Mouse (Mus musculus): ENCODE measurements at regions not wholly inside any gene's neighbourhood (a gene's known extent, or its start where the extent isn't known, plus 50 kb on each side); places are given as distances from the start of the nearest gene placed in this dataset.

- H3K9me3 ChIP-seq (replicated peaks; ENCODE audit: control insufficient read depth, low read length), result no peaks in the 10 kb centered on the region
- ATAC-seq (replicated peaks; ENCODE audit: insufficient number of reproducible peaks, low FRiP score, low TSS enrichment, low read depth) (no peak), DNase-seq (ENCODE audit: low spot score) (no peak)
- H3K36me3 ChIP-seq (replicated peaks; ENCODE audit: control insufficient read depth, insufficient read depth, low read depth, low read length), result no peaks in the 10 kb centered on the region
- no peak overlapping the region for H3K4me3 ChIP-seq (ENCODE audit: low read depth, low read length)
- H3K4me1 ChIP-seq (ENCODE audit: control insufficient read depth, insufficient read depth, low read length), result no peaks in the 10 kb centered on the region
- H3K27me3 ChIP-seq (ENCODE audit: control insufficient read depth, insufficient read depth, low read length), result no peaks in the 10 kb centered on the region
- WGBS, result 78% methylated on average over 3 of the region's 3 CpGs
- H3K27ac ChIP-seq (replicated peaks; ENCODE audit: low read depth, low read length), result no peak overlapping the region
- no peak overlapping the region for H3K4me2 ChIP-seq (ENCODE audit: low read depth, low read length)
- no peak overlapping the region for H3K9ac ChIP-seq (replicated peaks; ENCODE audit: low read length)
These were observed 91.1 kb downstream of the Psmg1 start for GRCm38 (mm10) chr16:95899672-95900071.

- Histone ChIP-seq H3K36me3 (replicated peaks; ENCODE audit: control insufficient read depth, insufficient read depth, low read depth, low read length) (no peaks in the 10 kb centered on the region), H3K4me1 (ENCODE audit: control insufficient read depth, insufficient read depth, low read length) (no peaks in the 10 kb centered on the region), H3K4me3 (ENCODE audit: low read depth, low read length) (no peak overlapping the region), H3K9ac (replicated peaks; ENCODE audit: low read length) (no peak overlapping the region), H3K27ac (replicated peaks; ENCODE audit: low read depth, low read length) (no peak overlapping the region), H3K27me3 (ENCODE audit: control insufficient read depth, insufficient read depth, low read length) (no peaks in the 10 kb centered on the region), H3K9me3 (replicated peaks; ENCODE audit: control insufficient read depth, low read length) (no peaks in the 10 kb centered on the region), H3K4me2 (ENCODE audit: low read depth, low read length) (no peak overlapping the region)
- ATAC-seq (replicated peaks; ENCODE audit: insufficient number of reproducible peaks, low FRiP score, low TSS enrichment, low read depth) (no peak), DNase-seq (ENCODE audit: low spot score) (no peak)
- 83% methylated on average over 7 of the region's 7 CpGs for whole genome bisulfite sequencing
These were observed 92.9 kb downstream of the Psmg1 start for GRCm38 (mm10) chr16:95897843-95898242.

DNA sequence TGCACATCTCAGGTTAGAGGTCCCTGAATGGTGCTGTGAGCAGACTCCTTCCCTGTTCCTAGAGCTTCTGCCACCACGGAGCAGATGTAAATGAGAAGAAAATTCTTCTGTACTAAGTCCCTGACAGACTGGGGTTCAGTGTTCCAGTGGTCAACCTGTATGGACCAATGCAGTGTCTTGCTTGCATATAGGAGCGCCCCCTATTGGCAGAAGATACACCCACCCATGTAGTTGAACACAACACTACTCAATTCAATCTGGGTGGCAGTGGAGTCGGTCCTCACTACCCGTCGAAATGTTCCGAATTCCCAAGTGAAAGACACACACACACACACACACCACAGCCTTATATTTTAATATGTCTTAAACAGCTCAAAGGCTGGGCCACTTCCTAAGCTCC is 94.6 kb downstream of the Psmg1 start:
- no peak overlapping the region for H3K9ac ChIP-seq (replicated peaks; ENCODE audit: low read length)
- no peaks in the 10 kb centered on the region for H3K9me3 ChIP-seq (replicated peaks; ENCODE audit: control insufficient read depth, low read length)
- H3K27ac ChIP-seq (replicated peaks; ENCODE audit: low read depth, low read length), result no peak overlapping the region
- no peak overlapping the region for H3K4me3 ChIP-seq (ENCODE audit: low read depth, low read length)
- no peak overlapping the region for H3K4me2 ChIP-seq (ENCODE audit: low read depth, low read length)
- DNase-seq (ENCODE audit: low spot score) (no peak), ATAC-seq (replicated peaks; ENCODE audit: insufficient number of reproducible peaks, low FRiP score, low TSS enrichment, low read depth) (no peak)
- H3K4me1 ChIP-seq (ENCODE audit: control insufficient read depth, insufficient read depth, low read length), result no peaks in the 10 kb centered on the region
- 78% methylated on average over 6 of the region's 6 CpGs for WGBS
- H3K27me3 ChIP-seq (ENCODE audit: control insufficient read depth, insufficient read depth, low read length), result no peaks in the 10 kb centered on the region
- H3K36me3 ChIP-seq (replicated peaks; ENCODE audit: control insufficient read depth, insufficient read depth, low read depth, low read length), result no peaks in the 10 kb centered on the region

- H3K9me3 ChIP-seq (replicated peaks; ENCODE audit: control insufficient read depth, low read length), result no peaks in the 10 kb centered on the region
- ATAC-seq (replicated peaks; ENCODE audit: insufficient number of reproducible peaks, low FRiP score, low TSS enrichment, low read depth) (no peak), DNase-seq (ENCODE audit: low spot score) (no peak)
- no peak overlapping the region for H3K27ac ChIP-seq (replicated peaks; ENCODE audit: low read depth, low read length)
- H3K4me2 ChIP-seq (ENCODE audit: low read depth, low read length), result no peak overlapping the region
- no peaks in the 10 kb centered on the region for H3K36me3 ChIP-seq (replicated peaks; ENCODE audit: control insufficient read depth, insufficient read depth, low read depth, low read length)
- H3K4me1 ChIP-seq (ENCODE audit: control insufficient read depth, insufficient read depth, low read length), result no peaks in the 10 kb centered on the region
- H3K4me3 ChIP-seq (ENCODE audit: low read depth, low read length), result no peak overlapping the region
- no peak overlapping the region for H3K9ac ChIP-seq (replicated peaks; ENCODE audit: low read length)
- WGBS, result 79% methylated on average over 6 of the region's 6 CpGs
- no peaks in the 10 kb centered on the region for H3K27me3 ChIP-seq (ENCODE audit: control insufficient read depth, insufficient read depth, low read length)
These were observed 97.0 kb downstream of the Psmg1 start for GRCm38 (mm10) chr16:95893534-95894290.

DNA sequence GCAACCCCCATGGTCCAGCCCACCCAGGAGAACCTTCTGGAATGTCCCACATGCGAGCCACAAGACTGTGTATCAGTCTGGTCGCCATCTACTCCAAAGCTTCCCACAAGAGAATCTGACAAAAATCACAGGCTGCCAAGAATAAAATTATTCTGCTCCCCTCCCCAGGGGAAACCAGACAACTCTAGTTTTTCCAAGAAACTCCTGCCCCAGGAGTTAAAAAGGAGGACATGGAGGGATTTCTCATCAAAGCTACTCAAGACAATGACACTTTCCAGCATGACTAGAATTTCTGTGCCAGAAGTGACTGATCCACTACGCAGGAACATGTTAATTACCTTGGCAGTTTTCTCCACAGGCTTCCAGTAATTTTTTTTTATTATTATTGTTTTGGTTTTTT is 98.4 kb downstream of the Psmg1 start:
- H3K9me3 ChIP-seq (replicated peaks; ENCODE audit: control insufficient read depth, low read length), result no peaks in the 10 kb centered on the region
- no peak overlapping the region for H3K4me2 ChIP-seq (ENCODE audit: low read depth, low read length)
- H3K4me3 ChIP-seq (ENCODE audit: low read depth, low read length), result no peak overlapping the region
- H3K4me1 ChIP-seq (ENCODE audit: control insufficient read depth, insufficient read depth, low read length), result no peaks in the 10 kb centered on the region
- H3K27ac ChIP-seq (replicated peaks; ENCODE audit: low read depth, low read length), result no peak overlapping the region
- 89% methylated on average over 3 of the region's 3 CpGs for WGBS
- H3K27me3 ChIP-seq (ENCODE audit: control insufficient read depth, insufficient read depth, low read length), result no peaks in the 10 kb centered on the region
- no peaks in the 10 kb centered on the region for H3K36me3 ChIP-seq (replicated peaks; ENCODE audit: control insufficient read depth, insufficient read depth, low read depth, low read length)
- H3K9ac ChIP-seq (replicated peaks; ENCODE audit: low read length), result no peak overlapping the region
- ATAC-seq (replicated peaks; ENCODE audit: insufficient number of reproducible peaks, low FRiP score, low TSS enrichment, low read depth) (no peak), DNase-seq (ENCODE audit: low spot score) (no peak)

DNA sequence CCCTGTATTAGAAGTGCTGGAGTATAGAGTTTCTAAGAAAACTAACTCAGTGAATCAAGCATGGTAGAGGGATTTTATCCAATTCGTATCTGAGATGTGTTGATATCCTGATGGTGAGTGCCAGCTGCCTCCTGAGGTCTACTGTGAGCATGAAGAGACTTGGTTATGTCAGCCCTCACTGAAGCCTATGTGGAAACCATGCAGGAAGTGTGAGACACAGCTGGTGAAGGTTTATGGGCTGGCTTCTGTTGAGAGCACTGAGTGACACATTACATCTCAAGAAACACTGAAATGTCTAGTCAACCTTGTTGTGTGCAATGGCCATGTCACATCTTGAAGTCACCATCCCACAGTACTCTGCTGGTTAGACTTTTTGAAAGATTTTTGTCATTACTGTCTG is 104.6 kb downstream of the Psmg1 start:
- no peak overlapping the region for H3K4me3 ChIP-seq (ENCODE audit: low read depth, low read length)
- H3K4me2 ChIP-seq (ENCODE audit: low read depth, low read length), result no peak overlapping the region
- H3K27ac ChIP-seq (replicated peaks; ENCODE audit: low read depth, low read length), result no peak overlapping the region
- ATAC-seq (replicated peaks; ENCODE audit: insufficient number of reproducible peaks, low FRiP score, low TSS enrichment, low read depth) (no peak), DNase-seq (ENCODE audit: low spot score) (no peak)
- H3K27me3 ChIP-seq (ENCODE audit: control insufficient read depth, insufficient read depth, low read length), result no peaks in the 10 kb centered on the region
- no peaks in the 10 kb centered on the region for H3K36me3 ChIP-seq (replicated peaks; ENCODE audit: control insufficient read depth, insufficient read depth, low read depth, low read length)
- no peaks in the 10 kb centered on the region for H3K4me1 ChIP-seq (ENCODE audit: control insufficient read depth, insufficient read depth, low read length)
- H3K9ac ChIP-seq (replicated peaks; ENCODE audit: low read length), result no peak overlapping the region
- WGBS, result 78% methylated on average over 1 of the region's 1 CpGs
- H3K9me3 ChIP-seq (replicated peaks; ENCODE audit: control insufficient read depth, low read length), result no peaks in the 10 kb centered on the region

DNA sequence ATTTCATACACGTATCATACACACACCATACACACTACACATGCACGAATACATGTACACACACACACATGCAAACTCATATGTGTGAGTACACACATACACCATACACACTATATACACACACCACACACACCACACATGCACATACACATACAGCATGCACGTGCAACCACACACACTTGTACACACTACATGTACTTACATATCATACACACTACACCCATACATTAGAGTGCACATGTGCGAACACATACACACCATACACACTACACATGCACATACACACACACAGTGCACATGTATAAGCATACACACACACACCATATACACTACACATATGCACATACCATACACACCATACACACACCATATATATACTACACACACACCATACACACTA is 117.5 kb downstream of the Psmg1 start:
- H3K4me2 ChIP-seq (ENCODE audit: low read depth, low read length), result no peak overlapping the region
- H3K4me3 ChIP-seq (ENCODE audit: low read depth, low read length), result no peak overlapping the region
- no peaks in the 10 kb centered on the region for H3K4me1 ChIP-seq (ENCODE audit: control insufficient read depth, insufficient read depth, low read length)
- 89% methylated on average over 4 of the region's 4 CpGs for WGBS
- no peak for DNase-seq (ENCODE audit: low spot score)
- no peak overlapping the region for H3K9ac ChIP-seq (replicated peaks; ENCODE audit: low read length)
- no peak overlapping the region for H3K27ac ChIP-seq (replicated peaks; ENCODE audit: low read depth, low read length)
- no peaks in the 10 kb centered on the region for H3K36me3 ChIP-seq (replicated peaks; ENCODE audit: control insufficient read depth, insufficient read depth, low read depth, low read length)
- H3K9me3 ChIP-seq (replicated peaks; ENCODE audit: control insufficient read depth, low read length), result no peaks in the 10 kb centered on the region
- no peaks in the 10 kb centered on the region for H3K27me3 ChIP-seq (ENCODE audit: control insufficient read depth, insufficient read depth, low read length)
- no peak for ATAC-seq (replicated peaks; ENCODE audit: insufficient number of reproducible peaks, low FRiP score, low TSS enrichment, low read depth)

DNA sequence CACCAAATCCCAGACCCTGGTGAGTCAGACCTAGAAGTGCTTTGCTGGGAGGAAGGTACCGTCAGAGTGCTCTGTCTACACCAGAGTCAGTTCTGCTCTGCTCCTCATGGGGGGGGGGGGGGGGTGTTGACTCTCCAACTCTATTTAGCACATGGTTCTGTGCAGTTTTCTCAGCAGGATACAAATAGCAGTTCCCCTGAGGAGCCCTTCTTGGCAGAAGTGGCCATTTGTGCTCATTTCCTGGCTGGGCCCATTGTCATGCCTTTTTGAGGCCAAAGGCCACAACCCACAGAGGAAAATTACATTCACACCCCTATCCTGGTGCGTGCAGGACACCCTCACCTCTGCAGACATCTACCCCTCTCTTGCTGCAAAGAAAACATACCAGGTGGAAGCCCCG is 118.3 kb downstream of the Psmg1 start:
- no peak overlapping the region for H3K27ac ChIP-seq (replicated peaks; ENCODE audit: low read depth, low read length)
- H3K4me3 ChIP-seq (ENCODE audit: low read depth, low read length), result no peak overlapping the region
- H3K4me1 ChIP-seq (ENCODE audit: control insufficient read depth, insufficient read depth, low read length), result no peaks in the 10 kb centered on the region
- no peak for ATAC-seq (replicated peaks; ENCODE audit: insufficient number of reproducible peaks, low FRiP score, low TSS enrichment, low read depth)
- DNase-seq (ENCODE audit: low spot score), result no peak
- no peaks in the 10 kb centered on the region for H3K27me3 ChIP-seq (ENCODE audit: control insufficient read depth, insufficient read depth, low read length)
- no peaks in the 10 kb centered on the region for H3K9me3 ChIP-seq (replicated peaks; ENCODE audit: control insufficient read depth, low read length)
- H3K4me2 ChIP-seq (ENCODE audit: low read depth, low read length), result no peak overlapping the region
- no peak overlapping the region for H3K9ac ChIP-seq (replicated peaks; ENCODE audit: low read length)
- no peaks in the 10 kb centered on the region for H3K36me3 ChIP-seq (replicated peaks; ENCODE audit: control insufficient read depth, insufficient read depth, low read depth, low read length)
- 66% methylated on average over 3 of the region's 3 CpGs for WGBS
